Mouse (Mus musculus): Measurements from ENCODE around the gene Olfr1341. TPM values are rescaled to one million over a fixed set of nuclear protein-coding genes. Genes with fewer than 3 reads are reported as not detected.

The Olfr1341 gene
- polyA plus RNA-seq (2014; fragmentation: Nextera tagmentation; extraction: Ambion mirVana) = not detected in 2 replicates

GRCm38 (mm10) chr4:118703223-118703622 lies at the start of gene Olfr1341:
Olfr1341 (plus strand) TSS chr4:118703523.
- H3K9me3 ChIP-seq (ENCODE audit: control insufficient read depth, low read length) = no peaks in the 10 kb centered on the region
- WGBS = 76% methylated on average over 3 of the region's 3 CpGs
- no peak within 1 kb of the TSS for H3K27ac ChIP-seq (ENCODE audit: low read depth)
- no peaks in the 10 kb centered on the region for H3K27me3 ChIP-seq (replicated peaks; ENCODE audit: control insufficient read depth, insufficient read depth, low read length)
- H3K4me3 ChIP-seq (ENCODE audit: low read depth, low read length) = no peak within 1 kb of the TSS
- no peaks in the 10 kb centered on the region for H3K4me1 ChIP-seq (replicated peaks; ENCODE audit: control insufficient read depth, insufficient read depth, low read length)
- H3K36me3 ChIP-seq (ENCODE audit: control insufficient read depth, insufficient read depth, low read length) = no peaks in the 10 kb centered on the region
- DNase-seq (ENCODE audit: low spot score) (no peak), ATAC-seq (replicated peaks; ENCODE audit: low FRiP score, low TSS enrichment, low read depth) (no peak)
- no peak within 1 kb of the TSS for H3K9ac ChIP-seq (ENCODE audit: low read length)
- no peak within 1 kb of the TSS for H3K4me2 ChIP-seq (ENCODE audit: low read length)

GRCm38 (mm10) chr4:118658652-118659051 lies 44.7 kb upstream of the Olfr1341 start, which contains the start of gene Olfr62:
Olfr62 (plus strand) TSS chr4:118658952.
- Histone ChIP-seq H3K27ac (ENCODE audit: low read depth) (no peak within 1 kb of the TSS), H3K4me1 (replicated peaks; ENCODE audit: control insufficient read depth, insufficient read depth, low read length) (no peaks in the 10 kb centered on the region), H3K9me3 (ENCODE audit: control insufficient read depth, low read length) (no peaks in the 10 kb centered on the region), H3K27me3 (replicated peaks; ENCODE audit: control insufficient read depth, insufficient read depth, low read length) (no peaks in the 10 kb centered on the region), H3K4me2 (ENCODE audit: low read length) (no peak within 1 kb of the TSS), H3K4me3 (ENCODE audit: low read depth, low read length) (no peak within 1 kb of the TSS), H3K36me3 (ENCODE audit: control insufficient read depth, insufficient read depth, low read length) (no peaks in the 10 kb centered on the region), H3K9ac (ENCODE audit: low read length) (no peak within 1 kb of the TSS)
- DNase-seq (ENCODE audit: low spot score) (no peak), ATAC-seq (replicated peaks; ENCODE audit: low FRiP score, low TSS enrichment, low read depth) (no peak)

GRCm38 (mm10) chr4:118687086-118687485 lies 16.2 kb upstream of the Olfr1341 start:
- no peak overlapping the region for H3K4me3 ChIP-seq (ENCODE audit: low read depth, low read length)
- no peaks in the 10 kb centered on the region for H3K4me1 ChIP-seq (replicated peaks; ENCODE audit: control insufficient read depth, insufficient read depth, low read length)
- H3K9me3 ChIP-seq (ENCODE audit: control insufficient read depth, low read length) = no peaks in the 10 kb centered on the region
- no peak overlapping the region for H3K27ac ChIP-seq (ENCODE audit: low read depth)
- H3K27me3 ChIP-seq (replicated peaks; ENCODE audit: control insufficient read depth, insufficient read depth, low read length) = no peaks in the 10 kb centered on the region
- DNase-seq (ENCODE audit: low spot score) (no peak), ATAC-seq (replicated peaks; ENCODE audit: low FRiP score, low TSS enrichment, low read depth) (0 out of 2 replicates have a peak, but pooled peaks have one; percentile 36)
- no peak overlapping the region for H3K9ac ChIP-seq (ENCODE audit: low read length)
- H3K4me2 ChIP-seq (ENCODE audit: low read length) = no peak overlapping the region
- H3K36me3 ChIP-seq (ENCODE audit: control insufficient read depth, insufficient read depth, low read length) = no peaks in the 10 kb centered on the region
- WGBS = 24% methylated on average over 2 of the region's 2 CpGs

- no peak within 1 kb of the TSS for H3K9ac ChIP-seq (ENCODE audit: low read length)
- no peak within 1 kb of the TSS for H3K4me2 ChIP-seq (ENCODE audit: low read length)
- ATAC-seq (replicated peaks; ENCODE audit: low FRiP score, low TSS enrichment, low read depth) (no peak), DNase-seq (ENCODE audit: low spot score) (no peak)
- H3K36me3 ChIP-seq (ENCODE audit: control insufficient read depth, insufficient read depth, low read length) = no peaks in the 10 kb centered on the region
- WGBS = 59% methylated on average over 12 of the region's 12 CpGs
- H3K27me3 ChIP-seq (replicated peaks; ENCODE audit: control insufficient read depth, insufficient read depth, low read length) = no peaks in the 10 kb centered on the region
- no peak within 1 kb of the TSS for H3K4me3 ChIP-seq (ENCODE audit: low read depth, low read length)
- H3K27ac ChIP-seq (ENCODE audit: low read depth) = no peak within 1 kb of the TSS
- no peaks in the 10 kb centered on the region for H3K4me1 ChIP-seq (replicated peaks; ENCODE audit: control insufficient read depth, insufficient read depth, low read length)
- no peaks in the 10 kb centered on the region for H3K9me3 ChIP-seq (ENCODE audit: control insufficient read depth, low read length)
Measured at GRCm38 (mm10) chr4:118692412-118692973, 10.8 kb upstream of the Olfr1341 start, which contains the start of gene Olfr1342. Olfr1342 (minus strand) TSS chr4:118692756.

- H3K36me3 ChIP-seq (ENCODE audit: control insufficient read depth, insufficient read depth, low read length) = no peaks in the 10 kb centered on the region
- WGBS = 56% methylated on average over 2 of the region's 2 CpGs
- no peak overlapping the region for H3K4me3 ChIP-seq (ENCODE audit: low read depth, low read length)
- no peak overlapping the region for H3K27ac ChIP-seq (ENCODE audit: low read depth)
- no peaks in the 10 kb centered on the region for H3K9me3 ChIP-seq (ENCODE audit: control insufficient read depth, low read length)
- H3K27me3 ChIP-seq (replicated peaks; ENCODE audit: control insufficient read depth, insufficient read depth, low read length) = no peaks in the 10 kb centered on the region
- no peak overlapping the region for H3K9ac ChIP-seq (ENCODE audit: low read length)
- no peaks in the 10 kb centered on the region for H3K4me1 ChIP-seq (replicated peaks; ENCODE audit: control insufficient read depth, insufficient read depth, low read length)
- ATAC-seq (replicated peaks; ENCODE audit: low FRiP score, low TSS enrichment, low read depth) (no peak), DNase-seq (ENCODE audit: low spot score) (no peak)
- H3K4me2 ChIP-seq (ENCODE audit: low read length) = no peak overlapping the region
Measured at GRCm38 (mm10) chr4:118693812-118694211, 9.5 kb upstream of the Olfr1341 start.

- Histone ChIP-seq H3K4me3 (ENCODE audit: low read depth, low read length) (no peak overlapping the region), H3K4me1 (replicated peaks; ENCODE audit: control insufficient read depth, insufficient read depth, low read length) (no peaks in the 10 kb centered on the region), H3K27me3 (replicated peaks; ENCODE audit: control insufficient read depth, insufficient read depth, low read length) (no peaks in the 10 kb centered on the region), H3K27ac (ENCODE audit: low read depth) (no peak overlapping the region), H3K9ac (ENCODE audit: low read length) (no peak overlapping the region), H3K9me3 (ENCODE audit: control insufficient read depth, low read length) (no peaks in the 10 kb centered on the region), H3K36me3 (ENCODE audit: control insufficient read depth, insufficient read depth, low read length) (no peaks in the 10 kb centered on the region), H3K4me2 (ENCODE audit: low read length) (no peak overlapping the region)
- no peak for ATAC-seq (replicated peaks; ENCODE audit: low FRiP score, low TSS enrichment, low read depth)
- no peak for DNase-seq (ENCODE audit: low spot score)
- WGBS = 84% methylated on average over 5 of the region's 5 CpGs
Measured at GRCm38 (mm10) chr4:118708086-118708485, 4.8 kb downstream of the Olfr1341 start.

- Histone ChIP-seq H3K4me2 (ENCODE audit: low read length) (no peak overlapping the region), H3K4me3 (ENCODE audit: low read depth, low read length) (no peak overlapping the region), H3K9me3 (ENCODE audit: control insufficient read depth, low read length) (no peaks in the 10 kb centered on the region), H3K27me3 (replicated peaks; ENCODE audit: control insufficient read depth, insufficient read depth, low read length) (no peaks in the 10 kb centered on the region), H3K27ac (ENCODE audit: low read depth) (no peak overlapping the region), H3K9ac (ENCODE audit: low read length) (no peak overlapping the region), H3K36me3 (ENCODE audit: control insufficient read depth, insufficient read depth, low read length) (no peaks in the 10 kb centered on the region), H3K4me1 (replicated peaks; ENCODE audit: control insufficient read depth, insufficient read depth, low read length) (no peaks in the 10 kb centered on the region)
- DNase-seq (ENCODE audit: low spot score) = no peak
- WGBS = 54% methylated on average over 1 of the region's 1 CpGs
- ATAC-seq (replicated peaks; ENCODE audit: low FRiP score, low TSS enrichment, low read depth) = no peak
Measured at GRCm38 (mm10) chr4:118711656-118712055, 8.3 kb downstream of the Olfr1341 start.

- no peak within 1 kb of the TSS for H3K9ac ChIP-seq (ENCODE audit: low read length)
- DNase-seq (ENCODE audit: low spot score) (no peak), ATAC-seq (replicated peaks; ENCODE audit: low FRiP score, low TSS enrichment, low read depth) (no peak)
- no peak within 1 kb of the TSS for H3K4me3 ChIP-seq (ENCODE audit: low read depth, low read length)
- no peaks in the 10 kb centered on the region for H3K36me3 ChIP-seq (ENCODE audit: control insufficient read depth, insufficient read depth, low read length)
- no peaks in the 10 kb centered on the region for H3K27me3 ChIP-seq (replicated peaks; ENCODE audit: control insufficient read depth, insufficient read depth, low read length)
- no peak within 1 kb of the TSS for H3K27ac ChIP-seq (ENCODE audit: low read depth)
- no peaks in the 10 kb centered on the region for H3K4me1 ChIP-seq (replicated peaks; ENCODE audit: control insufficient read depth, insufficient read depth, low read length)
- no peaks in the 10 kb centered on the region for H3K9me3 ChIP-seq (ENCODE audit: control insufficient read depth, low read length)
- no peak within 1 kb of the TSS for H3K4me2 ChIP-seq (ENCODE audit: low read length)
Measured at GRCm38 (mm10) chr4:118719838-118720237, 16.5 kb downstream of the Olfr1341 start, which contains the start of gene Olfr1340. Olfr1340 (plus strand) TSS chr4:118720138.

- H3K9me3 ChIP-seq (ENCODE audit: control insufficient read depth, low read length) = no peaks in the 10 kb centered on the region
- WGBS = 51% methylated on average over 10 of the region's 10 CpGs
- no peaks in the 10 kb centered on the region for H3K36me3 ChIP-seq (ENCODE audit: control insufficient read depth, insufficient read depth, low read length)
- H3K27me3 ChIP-seq (replicated peaks; ENCODE audit: control insufficient read depth, insufficient read depth, low read length) = no peaks in the 10 kb centered on the region
- H3K4me1 ChIP-seq (replicated peaks; ENCODE audit: control insufficient read depth, insufficient read depth, low read length) = no peaks in the 10 kb centered on the region
- ATAC-seq (replicated peaks; ENCODE audit: low FRiP score, low TSS enrichment, low read depth) = no peak
- no peak overlapping the region for H3K9ac ChIP-seq (ENCODE audit: low read length)
- peak; percentile 72 for DNase-seq (ENCODE audit: low spot score)
- no peak overlapping the region for H3K4me2 ChIP-seq (ENCODE audit: low read length)
- no peak overlapping the region for H3K27ac ChIP-seq (ENCODE audit: low read depth)
- H3K4me3 ChIP-seq (ENCODE audit: low read depth, low read length) = no peak overlapping the region
Measured at GRCm38 (mm10) chr4:118721742-118722483, 18.6 kb downstream of the Olfr1341 start.

Measured in intestine, embryonic 14.5 days (tissue).